Mouse (Mus musculus) induced T-regulatory cell, adult 2 months (primary cell): ENCODE data around the gene Asb8.

Source experiments
- DNase-seq: peaks from one replicate; pipeline ENCODE4 v3.0.0-alpha.2; 2012; ENCODE audit warnings: low read depth

Asb8 gene

DNA sequence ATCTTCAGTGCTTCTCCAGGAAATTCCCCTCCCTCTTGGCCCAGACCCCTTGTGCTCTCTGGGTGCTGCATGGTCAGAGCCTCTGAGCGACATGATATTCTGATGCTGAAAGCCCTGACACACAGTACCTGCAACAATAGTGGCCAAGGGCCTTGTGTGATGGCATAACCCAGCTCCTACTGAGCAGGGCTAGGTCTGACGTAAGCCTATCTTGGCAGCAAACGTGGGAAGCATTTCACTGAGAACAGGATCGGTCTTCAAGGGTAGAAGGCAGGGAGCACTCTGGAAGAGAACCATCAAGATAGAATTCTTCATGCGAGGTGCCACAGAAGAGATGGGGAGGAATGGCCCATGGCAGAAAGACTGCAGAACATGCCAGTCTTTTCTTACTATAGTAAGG is at the start of gene Asb8:
Asb8 (minus strand) TSS at position 101 of the 400 bp plus-strand sequence.
- DNase-seq: no peak

DNA sequence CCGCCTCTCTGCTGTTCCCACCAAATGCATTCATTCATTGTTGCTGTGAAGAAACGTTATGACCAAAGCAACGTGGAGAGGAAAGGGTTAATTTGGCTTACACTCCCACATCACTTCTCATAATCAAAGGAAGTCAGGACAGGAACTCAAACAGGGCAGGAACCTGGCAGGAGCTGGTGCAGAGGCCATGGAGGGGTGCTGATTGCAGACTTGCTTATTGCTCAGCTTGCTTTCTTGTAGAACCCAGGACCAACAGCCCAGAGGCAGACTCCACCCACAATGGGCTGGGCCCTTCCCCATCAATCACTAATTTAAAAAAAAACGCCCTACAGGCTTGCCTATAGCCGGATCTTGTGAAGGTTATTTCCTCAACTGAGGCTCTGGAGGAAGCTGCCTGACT is 48.7 kb upstream of the Asb8 start:
- DNase-seq: no peak

DNA sequence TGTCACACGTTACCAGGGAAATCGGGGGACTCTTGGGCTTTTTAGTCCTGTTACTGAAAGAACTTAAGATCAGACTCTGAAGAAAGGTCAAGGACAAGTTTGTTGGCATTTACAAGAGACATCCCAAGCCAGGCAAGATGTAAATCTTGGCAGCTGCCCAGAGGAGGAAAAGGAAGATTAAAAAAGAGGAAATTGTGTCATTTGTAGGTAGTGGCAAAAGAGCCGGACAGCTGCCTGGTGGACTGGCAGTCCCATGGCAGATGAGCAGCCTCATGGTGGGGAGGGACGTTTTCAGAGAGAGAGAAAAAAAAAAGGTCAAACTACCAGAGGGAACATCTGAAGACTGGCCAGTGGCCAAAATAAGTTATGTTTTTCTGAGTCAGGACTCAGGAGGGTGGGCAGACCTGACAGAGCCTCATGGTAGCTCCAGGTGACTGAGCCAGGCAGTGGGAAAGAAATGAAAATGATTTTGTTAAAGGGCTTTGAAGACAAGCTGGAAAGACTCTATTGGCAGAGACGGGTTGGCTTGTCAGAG is 48.0 kb upstream of the Asb8 start:
- DNase-seq: no peak

DNA sequence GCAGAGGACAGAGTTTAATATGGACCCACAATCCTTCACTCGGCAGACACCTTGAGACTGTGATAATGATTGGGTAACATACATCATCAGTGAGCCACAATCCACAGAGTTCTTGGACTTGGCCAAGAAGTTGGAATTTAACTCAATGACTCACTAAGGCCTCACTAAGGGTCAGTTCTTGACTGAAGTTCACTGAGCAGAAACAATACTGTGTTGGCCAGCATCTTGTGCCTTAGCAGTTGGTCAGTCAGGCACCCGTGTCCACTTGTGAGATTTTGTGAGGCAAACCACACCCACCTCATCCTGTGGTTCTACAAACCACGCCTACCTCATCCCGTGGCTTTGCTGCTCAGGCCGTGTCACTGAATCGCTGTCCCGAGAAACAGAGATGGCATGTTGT is 44.3 kb upstream of the Asb8 start:
- no peak for DNase-seq

DNA sequence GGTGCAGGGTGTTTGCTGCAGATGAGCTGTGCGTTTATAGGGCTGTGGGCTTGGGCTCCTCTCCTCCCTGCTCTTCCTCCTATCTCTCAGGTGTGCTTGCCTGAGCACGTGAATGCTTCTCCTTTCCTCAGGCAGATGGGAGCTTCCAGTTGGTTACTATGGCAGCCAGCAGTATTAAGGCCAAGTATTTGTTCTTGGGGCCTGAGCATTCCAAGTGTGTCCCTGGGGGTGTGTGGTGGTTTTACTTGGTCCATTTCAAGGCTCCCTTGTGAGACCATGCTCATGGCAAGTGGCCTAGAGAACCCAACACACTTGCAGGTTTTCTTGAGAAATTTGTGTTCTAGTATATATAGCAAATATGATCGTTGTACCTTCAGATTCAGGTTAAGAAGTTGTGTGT is 30.0 kb upstream of the Asb8 start, which contains the start of gene Olfr288:
Olfr288 (minus strand) TSS at position 101 of the 400 bp plus-strand sequence.
- no peak for DNase-seq

DNA sequence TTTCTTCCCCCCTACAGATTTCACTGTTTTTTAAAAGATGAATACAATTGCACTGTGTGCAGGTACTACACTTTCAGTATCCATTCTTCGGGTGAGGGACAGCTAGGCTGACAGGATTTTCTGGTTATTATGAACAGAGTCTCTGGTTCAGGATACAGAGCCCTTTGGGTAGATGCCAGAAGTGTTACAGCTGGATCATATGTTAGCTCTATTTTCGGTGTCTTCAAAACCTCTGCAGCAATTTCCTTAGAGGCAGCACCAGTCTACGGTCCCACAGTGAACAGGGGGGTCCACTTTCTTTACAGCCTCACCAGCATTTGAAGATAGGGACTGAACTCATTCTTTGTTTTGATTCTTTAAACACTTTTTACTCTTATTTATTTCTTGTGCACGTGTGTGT is 19.0 kb upstream of the Asb8 start:
- DNase-seq: no peak

DNA sequence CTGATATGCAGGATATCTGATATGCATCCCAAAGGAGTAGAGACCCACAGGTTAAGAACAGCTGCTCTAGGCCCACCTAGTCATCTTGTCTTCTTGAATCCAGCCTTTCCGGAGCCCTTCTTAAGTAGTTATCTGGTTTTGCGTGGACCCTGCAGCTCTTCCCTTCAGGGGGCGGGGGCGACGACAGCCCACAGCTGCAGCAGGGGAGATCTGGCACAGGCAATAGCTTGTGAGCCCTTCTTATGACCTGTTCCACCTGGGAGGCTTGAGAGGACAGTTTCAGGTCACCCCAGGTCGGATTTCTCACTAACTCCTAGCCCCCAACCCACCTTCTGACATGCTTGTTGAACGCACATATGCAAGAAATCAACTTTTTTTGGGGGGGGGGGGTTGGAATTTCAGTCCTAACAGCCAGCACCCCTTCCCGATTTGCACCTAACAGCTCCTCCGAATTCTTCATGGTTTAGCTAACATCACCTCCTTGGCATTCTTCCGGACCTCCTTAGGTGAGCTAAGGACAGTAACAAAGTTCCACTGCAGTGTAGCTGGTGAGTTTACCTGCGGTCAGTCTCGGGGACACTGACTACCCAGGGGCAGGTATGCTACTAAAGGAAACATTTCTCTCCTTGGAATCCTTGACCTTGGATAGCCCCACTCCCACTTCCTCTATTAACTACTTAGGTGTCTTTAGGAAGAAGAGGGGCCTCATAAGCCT is 16.6 kb upstream of the Asb8 start:
- no peak for DNase-seq

DNA sequence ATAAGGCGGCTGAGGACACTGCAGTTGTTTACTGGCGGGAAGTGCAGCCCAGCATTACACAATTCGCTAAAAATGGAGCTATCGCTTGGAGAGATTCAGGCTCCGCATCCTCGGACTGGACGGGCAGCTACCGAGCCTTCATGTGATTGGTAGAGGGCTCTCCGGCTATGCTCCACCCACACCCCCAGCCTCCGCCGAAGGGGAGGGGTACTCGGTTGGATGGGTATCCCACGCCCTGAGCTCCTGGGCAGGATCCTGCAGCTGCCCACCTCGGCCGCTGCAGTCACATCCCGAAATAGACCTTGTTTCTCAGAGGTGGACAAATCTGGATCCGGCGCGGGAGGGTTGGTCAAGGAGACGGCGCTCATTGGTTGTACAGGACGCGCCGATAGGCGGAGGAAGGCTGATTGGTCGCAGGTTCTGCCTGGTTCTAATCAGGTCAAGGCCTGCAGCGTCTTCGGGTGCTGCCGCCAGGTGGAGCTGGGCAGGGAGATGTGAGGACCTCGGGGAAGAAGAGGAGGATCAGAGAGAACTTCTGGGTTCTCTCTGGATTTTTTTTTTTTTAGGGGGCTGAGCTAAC is 15.8 kb upstream of the Asb8 start:
- DNase-seq: peak; percentile 90

DNA sequence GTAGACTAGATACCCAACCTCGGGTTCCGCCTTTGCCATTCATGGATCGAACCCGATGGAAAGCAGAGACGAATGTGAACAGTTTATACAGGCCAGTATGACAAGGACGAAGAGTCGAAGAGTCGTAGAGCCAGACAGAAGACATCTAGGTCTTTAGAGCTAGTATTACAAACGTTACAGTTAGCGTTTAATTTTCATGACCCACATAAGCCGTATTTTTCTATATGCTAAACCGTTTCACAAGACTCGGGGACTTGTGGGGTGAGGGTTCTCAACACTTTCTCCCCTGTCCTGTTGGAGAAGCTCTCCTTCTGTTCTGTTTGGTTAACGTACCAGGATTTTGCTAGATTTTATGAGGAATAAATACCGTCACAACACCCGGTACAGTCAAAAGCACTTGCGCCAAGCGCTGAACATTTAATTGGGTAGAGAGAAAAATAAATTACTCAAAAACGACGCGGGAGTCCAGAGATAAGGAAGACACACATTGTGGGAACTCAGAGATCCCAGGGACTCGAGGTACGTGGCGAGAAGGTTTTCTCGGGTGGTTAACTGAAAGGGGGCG is 15.2 kb upstream of the Asb8 start:
- DNase-seq: no peak

DNA sequence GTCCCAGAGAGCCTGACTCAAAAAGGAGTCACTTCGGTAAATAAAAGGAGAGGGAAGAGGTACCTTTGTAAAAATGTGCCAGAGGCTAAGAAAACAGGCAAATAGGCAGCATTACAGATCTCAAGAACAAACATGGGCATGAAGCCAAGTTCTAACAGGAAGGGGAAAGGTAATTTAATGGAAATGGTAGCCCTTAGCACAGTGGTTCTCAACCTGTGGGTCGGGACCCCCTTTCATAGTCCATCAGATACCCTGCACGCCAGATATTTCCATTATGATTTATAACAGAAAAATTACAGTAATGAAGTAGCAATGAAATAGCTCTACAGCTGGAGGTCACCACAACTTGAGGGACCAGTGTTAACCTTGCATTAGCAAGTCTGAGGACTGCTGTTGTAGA is 11.9 kb upstream of the Asb8 start:
- DNase-seq: no peak

DNA sequence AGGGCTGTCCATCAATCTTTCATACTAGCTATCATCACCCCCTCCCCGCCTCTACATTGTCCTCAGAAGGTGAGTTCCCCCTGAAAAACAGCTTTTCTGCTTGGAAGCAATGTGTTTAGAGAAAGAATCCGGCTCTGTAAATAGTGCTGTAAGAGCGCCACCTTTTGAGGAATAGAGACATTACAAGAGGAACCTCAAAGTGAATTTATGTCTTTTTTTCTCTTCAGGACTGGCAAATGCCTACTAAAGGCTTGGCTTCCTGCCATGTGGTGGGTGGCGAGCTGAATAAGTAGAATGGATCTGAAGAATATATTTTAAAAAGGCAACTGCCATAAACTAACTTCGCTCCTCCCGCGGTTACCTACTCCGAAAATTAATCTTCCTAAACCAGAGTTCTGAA is 8.4 kb upstream of the Asb8 start:
- peak; percentile 79 for DNase-seq

DNA sequence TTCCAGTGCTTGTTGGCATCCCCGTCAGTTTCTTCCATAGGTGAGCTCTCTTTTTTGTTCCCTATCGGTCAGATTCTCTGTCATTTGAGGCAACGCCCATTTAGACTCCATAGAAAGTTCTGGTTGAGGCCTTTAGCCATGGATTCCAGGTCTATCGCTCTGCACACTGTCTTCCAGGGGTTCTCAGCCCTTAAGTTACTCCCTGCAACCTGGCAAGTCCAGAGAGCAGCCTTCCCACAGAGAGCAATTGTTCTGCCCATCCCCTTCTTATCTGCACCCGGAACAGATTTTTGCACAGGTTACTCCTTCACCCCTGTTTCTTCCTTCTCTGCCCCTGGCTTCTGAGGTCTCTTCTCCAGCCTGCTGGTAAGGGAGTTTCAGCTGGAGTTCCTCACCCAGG is 6.7 kb upstream of the Asb8 start:
- no peak for DNase-seq

DNA sequence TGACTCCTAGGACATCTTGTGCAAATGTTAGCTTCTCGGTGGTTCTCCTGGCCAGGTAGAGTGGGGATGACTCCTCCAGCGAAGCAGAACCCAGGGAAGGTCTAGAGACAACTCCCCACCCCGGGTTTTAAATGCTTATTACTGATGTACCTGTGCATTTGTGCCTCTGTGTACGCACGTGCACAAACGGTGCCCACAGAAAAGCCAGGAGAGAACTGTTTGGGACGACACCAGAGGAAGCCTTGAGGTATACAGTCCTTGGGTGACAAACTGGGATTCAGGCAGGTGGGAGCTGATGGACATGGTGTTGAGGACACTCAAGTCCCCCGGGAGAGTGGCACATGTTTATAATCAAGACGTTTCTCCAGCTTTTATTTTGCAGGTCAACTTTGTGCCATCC is 5.5 kb upstream of the Asb8 start:
- DNase-seq: no peak

DNA sequence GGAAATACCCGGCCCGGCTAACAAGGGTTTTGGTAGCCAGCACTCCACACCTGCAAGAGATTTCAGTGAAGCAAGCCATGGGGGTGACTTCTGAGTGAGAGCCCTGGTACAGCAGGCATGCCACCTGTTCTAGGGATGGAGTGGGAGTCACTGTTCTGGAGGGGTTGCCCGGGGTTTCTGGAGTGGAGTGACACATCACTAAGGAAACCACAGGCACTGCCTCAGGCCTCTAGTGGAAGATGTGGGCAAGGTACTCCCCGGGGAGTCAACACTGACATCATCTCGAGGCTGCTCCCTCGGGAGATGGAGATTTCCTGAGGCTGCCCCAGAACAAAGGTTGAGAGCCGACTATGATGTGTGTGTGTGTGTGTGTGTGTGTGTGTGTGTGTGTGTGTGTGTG is 4.9 kb upstream of the Asb8 start:
- peak; percentile 49 for DNase-seq

DNA sequence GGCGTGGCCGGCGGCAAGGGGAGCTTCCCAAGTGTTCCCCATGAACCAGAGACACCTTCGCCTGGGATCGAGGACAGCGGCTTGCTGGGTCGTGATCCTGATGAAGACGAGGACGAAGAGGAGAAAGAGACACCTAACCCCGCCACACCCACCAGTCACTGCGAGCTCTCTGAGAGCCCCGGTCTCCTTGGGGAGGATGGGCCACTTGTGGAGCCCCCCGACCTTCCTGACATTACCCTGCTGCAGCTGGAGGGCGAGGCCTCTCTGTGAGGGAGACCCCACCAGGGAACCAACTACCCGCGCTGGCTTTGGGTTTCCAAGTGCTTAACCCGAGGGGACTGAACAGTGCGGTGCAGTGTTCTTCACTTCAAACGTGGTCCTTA is 3.2 kb upstream of the Asb8 start:
- no peak for DNase-seq

DNA sequence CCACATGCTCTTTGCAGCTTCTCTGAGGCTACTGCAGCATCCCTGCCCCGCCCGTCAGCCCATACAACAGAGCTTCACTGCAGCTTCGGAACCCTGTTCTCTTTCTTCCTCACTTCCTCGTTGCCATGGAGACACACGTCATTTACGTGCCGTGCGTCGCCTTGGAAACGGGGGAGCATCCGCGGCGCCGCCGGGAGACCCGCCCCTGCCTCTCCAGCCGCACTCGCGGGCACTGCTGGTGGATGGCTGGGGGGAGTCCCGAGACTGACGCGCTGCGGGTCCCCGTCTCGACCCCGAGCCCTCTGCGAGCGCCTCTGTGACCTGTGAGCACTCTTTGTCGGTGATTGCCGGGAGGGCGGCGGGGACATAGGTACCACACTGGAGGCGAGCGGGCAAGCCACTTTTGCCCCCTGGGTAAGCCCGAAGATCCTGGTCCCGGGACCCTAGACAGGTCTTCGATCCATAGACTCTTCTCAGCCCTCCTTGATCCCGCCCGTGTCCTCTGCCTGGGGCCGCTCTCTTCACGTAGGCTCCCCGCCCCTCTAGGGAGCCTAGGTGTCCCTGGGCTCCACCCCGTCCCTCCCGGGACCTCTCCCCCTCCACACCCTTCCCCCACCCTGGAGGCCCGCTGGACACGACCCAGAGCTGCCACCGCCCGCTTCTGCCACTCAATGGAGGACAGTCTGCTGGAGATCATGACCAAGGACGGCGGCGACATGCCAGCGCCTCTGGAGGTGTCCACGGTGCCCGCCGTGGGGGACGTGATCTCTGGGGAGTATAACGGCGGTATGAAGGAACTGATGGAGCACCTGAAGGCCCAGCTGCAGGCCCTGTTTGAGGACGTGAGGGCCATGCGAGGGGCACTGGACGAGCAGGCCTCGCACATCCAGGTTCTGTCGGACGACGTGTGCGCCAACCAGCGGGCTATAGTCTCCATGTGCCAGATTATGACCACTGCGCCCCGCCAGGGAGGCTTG is 2.5 kb upstream of the Asb8 start:
- DNase-seq: peak; percentile 98

DNA sequence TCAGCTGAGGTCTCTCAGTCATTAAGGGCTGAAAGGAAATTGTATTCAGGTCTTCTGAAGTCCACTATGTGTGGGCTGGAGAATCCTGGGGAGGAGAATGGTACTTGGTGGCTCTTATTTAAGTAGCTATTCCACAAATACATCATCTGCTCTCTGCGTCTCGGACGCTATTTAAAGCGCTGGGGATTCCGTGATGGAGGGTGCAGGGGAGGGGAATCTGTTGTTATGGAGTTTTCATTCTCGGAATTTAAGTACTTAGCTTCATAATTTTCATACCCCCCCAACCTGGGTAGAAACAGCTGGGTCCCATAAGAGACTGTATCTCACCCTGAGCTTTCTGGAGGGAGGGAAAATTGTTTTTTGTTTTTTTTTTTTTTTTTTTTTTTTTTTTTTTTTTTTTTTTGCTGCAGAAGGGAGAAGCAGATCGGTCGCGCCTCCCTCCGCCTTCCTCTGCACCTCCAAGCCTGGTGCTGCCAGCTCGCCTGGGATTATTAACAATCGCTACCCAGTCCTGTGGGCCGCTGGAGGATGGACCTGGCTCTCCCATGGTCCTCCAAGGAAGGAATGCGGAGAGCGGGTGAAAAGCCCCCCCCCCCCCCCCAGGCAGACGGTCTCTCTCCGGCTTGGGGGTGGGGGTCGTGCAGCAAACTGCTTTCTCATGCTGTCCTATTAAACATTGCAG is 1.7 kb upstream of the Asb8 start, which contains the start of gene Ccdc184:
Ccdc184 (plus strand) TSS at position 196 of the 682 bp plus-strand sequence.
- DNase-seq: peak; percentile 37

DNA sequence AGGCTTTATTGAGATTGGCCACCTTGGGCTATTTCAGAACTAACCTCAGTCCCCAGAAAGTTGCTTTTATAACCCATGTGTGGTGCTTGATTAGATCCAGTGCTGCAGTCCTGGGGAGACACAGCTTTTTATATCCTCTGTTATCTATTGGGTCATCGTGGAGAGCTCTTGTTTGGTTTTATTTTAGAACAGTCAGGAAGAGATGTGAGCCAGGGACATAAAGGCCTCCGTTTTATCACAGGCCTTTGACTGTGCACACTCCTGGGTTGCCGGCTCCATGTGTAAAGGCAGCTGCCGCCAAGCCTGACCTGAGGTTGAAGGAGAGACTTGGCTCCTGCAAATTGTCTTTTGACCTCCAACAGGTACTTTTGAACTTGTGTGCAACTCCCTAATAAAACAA is 2.9 kb downstream of the Asb8 start:
- DNase-seq: no peak

DNA sequence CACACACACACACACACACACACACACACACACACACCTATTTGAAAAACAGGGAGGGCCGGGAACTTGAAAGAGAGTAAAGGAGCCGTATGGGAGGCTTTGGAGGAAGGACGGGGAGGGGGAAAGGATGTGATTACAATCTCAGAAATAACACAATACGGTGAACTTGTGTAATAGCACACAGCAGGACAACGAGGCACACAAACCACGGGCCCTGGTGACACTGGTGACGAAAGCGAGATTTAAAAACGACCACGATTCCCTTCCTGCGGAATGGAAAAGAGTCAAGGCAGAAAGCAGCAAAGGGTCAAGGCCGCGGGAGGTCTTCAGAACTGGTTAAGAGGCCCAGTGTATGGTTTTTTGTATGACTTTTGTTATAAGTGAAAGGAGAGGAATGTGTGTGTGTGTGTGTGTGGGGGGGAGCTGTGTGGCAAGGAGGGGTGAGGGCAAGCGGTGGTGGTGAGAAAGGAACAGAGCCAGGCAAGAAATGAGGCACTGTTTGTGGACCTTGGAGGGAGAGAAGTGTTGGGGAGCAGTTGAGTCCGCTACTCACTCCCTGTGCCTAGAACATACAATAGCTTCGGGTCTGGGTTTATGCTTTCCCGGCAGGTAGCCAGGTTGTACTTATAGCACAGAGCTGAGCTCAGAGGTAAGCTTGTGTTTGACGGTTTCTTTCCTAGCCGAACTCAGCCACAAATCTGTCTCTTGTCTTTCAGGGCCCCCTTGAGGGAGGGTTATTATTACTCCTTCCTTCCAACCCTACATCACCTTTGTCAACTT is 4.2 kb downstream of the Asb8 start:
- no peak for DNase-seq

DNA sequence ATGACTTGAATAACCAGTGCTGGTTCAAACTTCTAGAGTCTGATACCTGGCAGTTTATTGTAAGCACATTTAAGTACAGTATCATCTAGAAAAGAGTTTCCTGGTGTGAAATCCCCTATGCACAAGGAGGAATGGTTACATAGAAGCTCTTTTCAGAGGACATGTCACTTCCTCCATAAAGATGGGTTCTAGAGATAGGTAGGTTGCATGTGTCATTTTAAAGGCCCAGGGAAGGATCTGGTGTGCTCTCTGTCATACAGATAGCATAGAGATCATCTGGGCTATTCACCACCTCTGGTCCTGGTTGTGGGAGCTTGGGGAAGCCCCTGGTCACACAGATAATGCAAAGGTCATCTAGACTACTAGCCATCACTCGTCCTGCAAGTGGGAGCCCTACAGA is 8.2 kb downstream of the Asb8 start:
- DNase-seq: no peak

DNA sequence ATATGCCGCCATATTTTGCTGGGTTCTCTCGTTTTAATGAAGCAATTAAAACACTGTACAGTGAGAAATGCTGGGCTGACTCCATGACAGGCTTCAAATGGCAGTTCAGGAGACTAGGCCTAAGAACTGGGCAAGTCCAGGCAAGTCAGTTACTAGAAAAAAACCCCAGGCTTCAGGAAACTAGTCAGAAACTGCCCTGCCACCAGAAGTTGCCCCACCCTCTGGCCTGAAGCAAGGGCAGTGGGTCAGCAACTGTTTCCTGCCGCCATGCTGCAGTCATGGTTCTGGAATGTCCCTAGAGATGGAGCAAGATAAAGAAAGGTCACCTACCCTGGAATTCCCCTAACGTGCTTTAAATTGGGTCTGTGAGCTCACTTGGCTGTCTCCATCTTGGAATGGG is 9.5 kb downstream of the Asb8 start:
- peak; percentile 20 for DNase-seq
